Mouse (Mus musculus) urinary bladder, postnatal 36 days (tissue): Measurements from ENCODE around the gene Ddx55.
A peak's percentile ranks its signal among the peaks of the same experiment; 100 is the strongest.

Experiments
- DNase-seq, 2 experiments: peaks; one replicate each; pipeline ENCODE4 v3.0.0; 2022; ENCODE audit warnings: low spot score in 2 of 2, mixed read lengths in 1 of 2

The Ddx55 gene

DNA sequence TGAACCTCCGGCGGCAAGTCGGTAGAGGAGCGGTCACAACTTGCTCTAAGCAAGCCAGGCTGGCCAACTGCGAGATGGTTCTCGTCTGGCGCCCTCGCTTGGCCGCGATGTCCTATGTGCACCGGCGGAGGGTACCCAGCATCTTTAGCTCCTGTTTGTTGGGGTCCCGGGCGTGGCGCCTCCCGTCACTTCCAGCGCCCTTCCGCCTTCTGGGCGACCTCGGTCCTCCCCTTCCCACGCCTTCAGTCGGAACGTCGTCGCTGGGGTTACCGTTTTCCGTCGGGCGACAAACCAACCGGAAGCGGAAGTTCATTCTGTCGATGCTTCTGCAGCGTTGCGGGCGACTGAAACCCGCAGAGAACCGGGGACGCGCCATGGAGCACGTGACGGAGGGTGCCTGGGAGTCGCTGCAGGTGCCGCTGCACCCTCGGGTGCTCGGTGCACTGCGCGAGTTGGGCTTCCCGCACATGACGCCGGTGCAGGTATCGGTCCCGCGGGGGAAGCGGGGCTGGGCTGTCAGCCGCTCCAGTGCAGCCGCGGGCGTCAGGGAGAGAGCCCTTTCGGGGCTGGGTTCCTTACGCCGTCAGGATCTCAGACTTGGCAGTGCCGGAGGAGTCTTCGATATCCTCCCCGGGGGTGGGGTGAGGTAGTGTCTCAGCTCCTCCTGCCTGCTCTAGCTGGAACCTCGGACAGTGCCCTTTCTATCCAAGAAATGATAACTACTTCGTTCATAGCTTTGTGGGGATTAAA, at the start of gene Ddx55:
Gene Ddx55 (plus strand): TSS at position 307 of the 750 bp plus-strand sequence.
- peak; percentile 87 to 91 for DNase-seq

DNA sequence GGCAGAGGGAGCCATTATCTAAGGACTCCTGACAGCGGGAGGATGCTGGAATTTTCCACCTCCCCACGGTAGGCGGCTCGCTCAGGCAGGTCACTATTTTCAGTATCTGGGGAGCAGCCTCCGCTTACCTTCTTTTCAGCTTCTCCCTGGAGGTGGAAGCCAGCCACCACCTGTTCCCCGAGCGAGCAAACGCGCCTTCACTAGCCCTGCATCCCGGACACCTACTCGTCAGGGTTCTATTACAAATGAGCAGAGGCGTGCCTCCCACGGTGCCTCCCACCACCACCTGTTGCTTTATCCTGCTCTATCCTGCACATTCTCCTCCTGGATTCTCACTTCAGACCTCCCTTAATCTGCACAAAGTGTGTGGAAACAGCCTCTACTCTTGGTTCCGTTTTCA, 48.9 kb upstream of the Ddx55 start:
- DNase-seq: no peak

DNA sequence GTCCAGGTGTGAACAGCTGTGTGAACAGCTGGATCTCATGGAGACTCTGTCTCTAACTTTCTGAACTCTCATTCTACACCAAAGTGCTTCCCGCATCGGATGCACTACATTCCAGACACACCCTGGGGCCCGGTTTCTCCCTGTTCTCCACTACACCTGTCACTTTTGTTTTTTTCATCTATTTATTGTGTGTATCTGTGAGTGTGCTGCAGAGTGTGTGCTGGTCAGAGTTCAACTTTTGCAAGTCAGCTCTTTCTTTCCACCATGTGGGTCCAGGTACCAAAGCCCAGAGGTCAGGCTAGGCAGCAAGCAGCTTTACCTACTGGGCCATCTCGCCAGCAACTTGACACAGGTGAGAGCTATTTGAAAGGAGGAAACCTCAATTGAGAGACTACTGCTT, 47.4 kb upstream of the Ddx55 start:
- no peak for DNase-seq

DNA sequence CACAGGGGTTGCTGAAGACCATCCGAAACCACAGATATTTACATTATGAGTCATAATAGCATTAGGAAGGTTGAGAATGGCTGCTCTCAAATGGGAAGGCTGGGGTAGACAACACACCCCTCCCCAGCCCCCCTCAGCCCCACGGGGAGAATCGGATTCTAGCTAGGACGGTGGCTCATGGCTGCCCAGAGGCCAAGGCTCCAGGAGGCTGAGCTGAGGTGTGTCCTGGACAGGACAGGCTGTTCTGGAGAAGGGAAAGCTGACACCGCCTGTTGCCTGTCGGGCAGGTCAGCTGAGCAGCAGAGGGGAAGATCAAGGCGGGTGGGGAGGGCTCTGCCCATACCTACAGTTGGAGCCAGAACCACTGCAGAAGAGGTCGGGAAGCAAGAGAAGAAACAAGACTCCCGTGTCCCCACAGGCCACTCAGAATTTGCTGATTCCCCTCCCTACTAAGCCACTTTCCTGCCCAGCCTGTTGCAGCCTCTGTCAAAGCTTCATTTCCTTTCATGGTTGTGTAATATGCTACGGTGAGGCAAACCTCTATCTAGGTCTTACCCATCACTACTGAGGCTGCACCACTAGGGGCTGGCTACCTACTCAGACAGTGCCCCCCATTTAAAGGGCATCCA, 45.8 kb upstream of the Ddx55 start:
- no peak for DNase-seq

GRCm38 (mm10) chr5:124509200-124509599, 43.5 kb upstream of the Ddx55 start:
- no peak for DNase-seq

DNA sequence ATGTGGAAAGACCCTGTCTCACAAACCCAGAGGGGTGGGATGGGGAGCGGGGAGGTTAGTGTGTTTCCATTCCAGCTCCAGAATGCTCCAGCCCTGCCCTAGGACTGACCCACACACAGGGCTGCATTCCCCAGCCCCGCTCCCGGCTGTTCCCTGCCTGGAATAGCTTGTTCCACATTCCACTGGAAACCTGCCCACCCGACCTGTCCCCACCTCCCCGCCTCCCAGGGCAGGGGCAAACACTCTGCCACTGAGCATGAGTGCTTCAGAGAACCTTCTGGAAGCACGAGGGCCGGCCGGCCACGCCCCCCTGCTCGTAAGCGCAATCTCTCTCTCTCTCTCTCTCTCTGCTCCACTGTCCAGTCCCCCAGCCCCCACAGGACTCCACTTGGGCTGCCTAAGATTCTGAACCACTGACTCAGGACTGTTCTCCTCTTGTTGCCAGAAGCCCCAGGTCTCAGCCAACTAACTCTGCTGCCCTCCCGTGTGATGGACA, 42.9 kb upstream of the Ddx55 start:
- DNase-seq: no peak

GRCm38 (mm10) chr5:124510536-124511050, 42.1 kb upstream of the Ddx55 start:
- DNase-seq: no peak

- no peak for DNase-seq
Measured at GRCm38 (mm10) chr5:124515789-124516188, 36.9 kb upstream of the Ddx55 start.

DNA sequence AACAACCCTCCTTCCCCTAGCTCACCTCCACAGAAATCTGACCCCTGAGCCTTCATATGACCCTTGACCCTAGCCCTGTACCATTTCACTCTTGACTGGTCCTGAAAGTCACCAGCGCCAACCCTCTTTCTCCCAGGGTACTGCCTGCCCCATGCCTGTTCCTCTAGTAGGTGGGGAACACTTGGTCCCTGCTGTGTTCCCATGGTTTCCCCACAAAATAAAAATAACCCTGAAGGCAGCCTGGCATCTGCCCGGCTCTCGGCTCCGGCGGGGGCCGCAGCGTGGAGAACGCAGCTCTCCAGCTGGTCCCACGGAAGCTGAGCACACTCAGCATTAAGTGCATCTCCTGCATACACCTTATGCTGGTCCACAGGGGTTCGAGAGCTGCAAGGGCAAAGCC, 34.0 kb upstream of the Ddx55 start:
- DNase-seq: no peak

DNA sequence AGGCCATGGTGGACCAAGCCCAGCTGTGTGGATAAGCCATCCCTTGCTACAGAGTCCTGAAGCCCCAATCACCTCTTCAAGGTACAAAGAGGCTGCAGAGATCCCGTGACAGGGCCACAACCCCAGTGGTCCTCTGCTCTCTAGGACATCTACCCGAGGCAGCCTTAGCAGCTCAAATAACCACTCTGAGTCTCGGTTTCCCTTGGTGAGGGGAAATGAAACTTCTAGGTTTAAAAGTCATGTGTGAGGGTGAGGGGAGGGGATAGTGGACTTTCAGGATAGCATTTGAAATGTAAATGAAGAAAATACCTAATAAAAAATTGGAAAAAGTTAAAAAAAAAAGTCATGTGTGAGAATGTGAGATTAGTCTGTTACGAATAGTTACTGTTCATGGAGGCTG, 31.1 kb upstream of the Ddx55 start:
- DNase-seq: no peak

- DNase-seq: no peak
Measured at GRCm38 (mm10) chr5:124523032-124523431, 29.6 kb upstream of the Ddx55 start.

- no peak for DNase-seq
Measured at GRCm38 (mm10) chr5:124524943-124525342, 27.7 kb upstream of the Ddx55 start.

DNA sequence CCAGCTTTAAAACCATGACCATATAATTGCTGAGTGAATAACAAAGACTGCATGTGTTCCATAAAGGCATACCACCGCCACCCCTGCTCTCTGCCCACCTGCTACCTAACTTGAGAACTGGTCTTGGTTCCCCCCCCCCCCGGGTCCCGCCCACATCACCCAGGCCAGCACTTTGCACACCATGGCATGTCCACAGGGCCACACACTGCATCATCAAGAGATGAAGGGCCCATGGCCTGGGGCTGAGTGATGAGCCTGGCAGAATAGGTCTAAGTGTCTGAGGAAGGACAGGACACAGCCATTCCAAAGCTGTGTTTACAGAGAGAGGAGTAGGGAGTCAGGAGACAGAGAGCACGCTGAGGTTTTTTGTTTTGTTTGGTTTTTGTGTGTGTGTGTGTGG, 24.3 kb upstream of the Ddx55 start:
- DNase-seq: no peak

DNA sequence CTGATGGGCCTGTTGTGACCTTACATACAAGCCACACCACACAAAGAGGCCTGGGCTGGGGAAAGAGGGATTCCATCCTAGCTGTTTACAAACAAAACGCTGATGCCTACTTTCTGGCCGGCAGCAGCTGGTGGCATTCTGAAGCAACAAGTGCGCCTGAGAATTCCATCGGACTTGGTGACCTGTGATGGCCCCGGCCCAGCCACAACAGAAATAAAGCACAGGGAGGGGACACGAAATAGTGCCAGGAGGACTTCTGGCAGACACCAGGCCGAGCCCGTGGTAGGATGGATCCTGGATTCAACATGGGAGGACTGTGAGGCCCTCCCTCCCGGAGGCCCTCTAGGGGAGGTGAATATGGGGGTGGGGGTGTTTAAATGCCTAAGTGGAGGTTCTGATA, 23.9 kb upstream of the Ddx55 start:
- no peak for DNase-seq

- no peak for DNase-seq
Measured at GRCm38 (mm10) chr5:124529191-124529651, 23.4 kb upstream of the Ddx55 start.

- no peak for DNase-seq
Measured at GRCm38 (mm10) chr5:124529697-124530096, 23.0 kb upstream of the Ddx55 start.

DNA sequence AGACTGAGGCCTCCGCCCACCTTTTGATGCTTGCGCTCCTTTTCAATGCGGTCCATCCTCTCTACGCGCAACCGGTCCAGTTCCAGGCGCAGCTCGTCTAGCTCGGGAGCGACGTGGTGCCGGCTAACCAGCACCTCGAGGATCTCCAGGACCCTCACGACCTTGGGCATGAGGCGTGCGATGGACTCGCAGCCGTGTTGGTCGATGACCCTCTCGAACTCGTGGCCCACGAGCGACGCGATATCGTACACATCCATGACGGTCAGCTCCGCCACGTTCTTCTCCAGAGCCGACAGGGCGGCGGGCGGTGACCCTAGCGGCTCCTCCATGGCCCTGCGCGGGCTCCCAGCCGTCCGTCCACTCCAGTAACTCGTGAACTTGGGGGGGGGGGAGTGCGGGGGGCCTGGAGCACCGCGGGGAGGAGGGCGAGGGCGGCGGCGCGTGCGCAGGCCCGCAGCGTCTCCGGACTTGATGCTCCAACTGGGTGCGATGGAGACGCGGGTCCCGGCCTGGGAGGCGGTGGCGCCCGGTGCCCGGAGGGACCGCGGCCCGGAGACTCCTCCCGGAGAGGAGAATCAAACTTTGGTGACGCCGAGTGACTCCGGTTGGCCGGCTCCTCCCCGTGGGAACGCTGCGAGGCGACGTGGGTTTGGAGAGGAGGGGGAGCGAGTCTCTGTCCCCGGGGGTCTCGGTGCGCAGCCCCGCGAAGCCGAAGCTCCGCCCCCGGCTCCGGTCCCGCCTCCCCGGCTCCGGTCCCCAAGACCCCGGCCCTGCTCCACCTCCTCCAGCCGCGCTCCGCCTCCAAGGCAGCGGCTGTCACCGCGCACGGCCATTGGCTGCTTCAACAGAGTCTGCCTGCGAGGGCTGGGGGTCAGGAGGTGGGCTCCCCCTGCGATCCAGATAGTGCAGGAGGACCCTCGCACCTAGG, 21.7 kb upstream of the Ddx55 start, which contains the start of gene Rilpl1:
Gene Rilpl1 (minus strand): TSS at position 737 of the 928 bp plus-strand sequence.
- DNase-seq: peak; percentile 73 to 74

DNA sequence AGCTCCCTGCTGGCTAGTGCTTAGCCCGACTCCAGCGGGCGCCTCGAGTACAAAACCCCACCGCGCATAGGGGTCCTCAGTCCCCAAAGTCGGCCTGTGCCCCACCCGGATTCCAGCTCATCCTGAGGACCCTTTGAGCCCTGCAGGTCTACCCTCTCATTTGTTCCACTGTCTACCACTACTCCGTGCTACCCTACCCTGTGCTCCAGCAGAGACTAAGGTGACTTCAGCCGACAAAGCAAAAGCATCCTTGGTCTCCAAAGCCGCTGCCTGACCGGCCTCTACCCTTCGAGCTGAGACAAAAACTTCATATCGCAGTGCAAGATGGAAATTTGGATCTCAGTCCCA, 21.1 kb upstream of the Ddx55 start:
- DNase-seq: no peak

GRCm38 (mm10) chr5:124532451-124532850, 20.2 kb upstream of the Ddx55 start:
- DNase-seq: no peak

DNA sequence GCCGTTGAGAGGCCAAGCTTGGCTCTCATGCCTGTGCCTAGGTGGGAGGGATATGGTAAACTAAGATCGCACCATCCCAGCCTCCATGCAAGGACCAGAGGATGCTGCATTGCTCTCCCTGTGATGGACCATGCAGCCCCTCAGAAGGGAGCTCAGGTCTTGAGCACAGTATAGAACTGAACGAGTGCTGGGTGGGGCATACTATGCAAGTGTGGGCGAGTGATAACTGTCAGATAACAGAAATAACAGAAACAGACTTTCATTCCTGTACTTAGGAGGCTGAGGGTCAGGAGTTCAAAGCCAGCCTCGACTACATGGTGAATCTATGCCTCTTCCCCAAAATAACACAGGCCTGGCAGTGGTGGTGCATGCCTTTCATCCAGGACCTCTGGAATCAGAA, 17.6 kb upstream of the Ddx55 start:
- DNase-seq: no peak

- peak; percentile 23 to 52 for DNase-seq
Measured at GRCm38 (mm10) chr5:124536776-124537175, 15.9 kb upstream of the Ddx55 start.
